Mouse (Mus musculus) kidney, adult 8-10 months (tissue): ENCODE measurements around the gene Snx29.
"Not testable (repeated sequence)": the region's sequence is repeated elsewhere in the genome, so short reads cannot be mapped to it uniquely, and the experiment has no call there.

Experiments
- DNase-seq, 2 experiments: peaks; one replicate each; pipeline ENCODE4 v3.0.0; 2022

The Snx29 gene

DNA sequence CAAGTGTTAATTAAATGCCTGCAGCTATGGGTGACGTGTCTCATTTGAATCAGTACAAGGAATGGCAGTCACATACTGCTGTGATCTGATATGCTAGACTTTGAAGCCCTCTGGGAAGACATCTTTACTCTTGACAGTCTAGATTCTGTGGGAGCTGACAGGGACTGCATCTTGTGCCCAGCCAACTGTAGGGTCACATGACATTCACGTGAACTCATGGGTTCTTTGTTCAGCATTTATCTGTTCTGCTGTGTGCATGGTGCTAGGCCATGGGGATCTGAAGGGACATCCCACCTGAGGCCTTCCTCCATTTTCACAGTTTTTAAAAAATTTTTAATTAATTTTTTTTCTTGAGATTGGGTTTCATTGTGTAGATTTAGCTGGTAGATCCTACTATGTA is 91.9 kb downstream of the Snx29 start:
- DNase-seq = no peak

- peak in 1 of 2 experiments; percentile 64 for DNase-seq
Measured at GRCm38 (mm10) chr16:11418183-11418588, 95.5 kb downstream of the Snx29 start.

DNA sequence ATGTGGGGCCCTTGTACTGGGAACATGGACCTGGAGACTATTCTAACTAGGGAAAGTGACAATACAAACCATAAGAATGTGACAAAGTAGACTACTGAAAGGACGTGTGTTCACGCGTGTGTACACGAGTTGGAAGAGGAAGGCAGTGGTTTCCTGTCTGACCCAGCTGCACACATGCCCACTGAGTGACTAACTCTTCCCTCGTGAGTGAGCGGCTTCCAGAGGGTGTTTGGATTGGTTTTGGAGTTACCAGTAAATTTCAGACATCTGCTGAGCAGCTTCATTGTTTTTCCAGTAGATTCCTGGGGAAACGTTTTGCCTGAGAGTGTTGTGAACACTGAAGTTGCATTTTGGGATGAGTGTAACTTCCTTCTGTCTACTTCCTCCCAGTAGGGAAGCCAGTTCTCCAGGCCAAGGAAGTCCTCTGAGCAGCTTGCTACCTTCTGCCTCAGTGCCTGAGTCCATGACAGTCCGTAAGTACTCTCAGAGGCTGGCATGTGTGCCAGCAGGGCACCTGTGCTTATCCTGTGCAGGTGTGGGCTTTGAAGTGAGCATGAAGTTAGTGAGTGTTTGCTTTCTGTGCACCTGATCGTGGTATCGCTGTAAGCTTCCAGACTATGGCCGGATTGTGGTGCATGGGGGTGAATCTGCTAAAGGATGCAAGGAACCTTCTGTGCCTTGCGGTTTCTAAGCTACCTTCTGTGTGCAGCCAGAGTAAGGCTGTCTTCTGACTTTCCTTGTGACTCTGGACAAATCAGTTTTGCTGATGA is 97.8 kb downstream of the Snx29 start:
- no peak for DNase-seq

- no peak for DNase-seq
Measured at GRCm38 (mm10) chr16:11422165-11422564, 99.5 kb downstream of the Snx29 start.

DNA sequence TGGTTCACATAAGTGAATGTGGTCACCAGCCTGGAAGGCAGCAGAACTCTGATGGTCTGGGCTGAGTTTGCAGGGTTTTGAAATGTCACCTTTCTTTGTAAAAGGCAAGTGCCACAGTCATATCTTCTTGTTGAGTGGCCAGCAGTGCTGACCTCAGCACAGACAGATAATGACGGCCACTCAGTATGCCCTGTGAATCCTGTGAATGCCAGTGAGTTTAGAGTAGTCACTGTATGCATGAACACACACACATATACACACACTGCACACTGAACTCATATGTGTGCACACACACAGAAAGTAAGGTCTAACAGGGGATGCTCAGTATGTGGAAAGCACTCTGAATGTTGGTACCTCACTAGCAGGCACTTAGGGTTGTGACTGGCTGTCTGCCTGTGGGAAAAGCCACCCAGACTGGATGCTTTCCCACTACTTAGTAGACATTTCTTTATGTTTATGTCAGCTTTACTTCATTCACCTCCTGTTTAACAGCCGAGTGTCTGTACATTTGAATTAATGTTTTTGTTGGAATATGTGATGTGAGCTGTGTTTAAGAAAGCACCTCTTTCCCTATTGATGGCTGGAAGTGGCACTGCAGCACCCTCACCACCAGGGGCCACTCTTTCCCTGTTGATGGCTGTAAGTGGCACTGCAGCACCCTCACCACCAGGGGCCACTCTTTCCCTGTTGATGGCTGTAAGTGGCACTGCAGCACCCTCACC is 100.3 kb downstream of the Snx29 start:
- DNase-seq = no peak

GRCm38 (mm10) chr16:11423611-11424297 is 101.0 kb downstream of the Snx29 start:
- not testable (repeated sequence) for DNase-seq

DNA sequence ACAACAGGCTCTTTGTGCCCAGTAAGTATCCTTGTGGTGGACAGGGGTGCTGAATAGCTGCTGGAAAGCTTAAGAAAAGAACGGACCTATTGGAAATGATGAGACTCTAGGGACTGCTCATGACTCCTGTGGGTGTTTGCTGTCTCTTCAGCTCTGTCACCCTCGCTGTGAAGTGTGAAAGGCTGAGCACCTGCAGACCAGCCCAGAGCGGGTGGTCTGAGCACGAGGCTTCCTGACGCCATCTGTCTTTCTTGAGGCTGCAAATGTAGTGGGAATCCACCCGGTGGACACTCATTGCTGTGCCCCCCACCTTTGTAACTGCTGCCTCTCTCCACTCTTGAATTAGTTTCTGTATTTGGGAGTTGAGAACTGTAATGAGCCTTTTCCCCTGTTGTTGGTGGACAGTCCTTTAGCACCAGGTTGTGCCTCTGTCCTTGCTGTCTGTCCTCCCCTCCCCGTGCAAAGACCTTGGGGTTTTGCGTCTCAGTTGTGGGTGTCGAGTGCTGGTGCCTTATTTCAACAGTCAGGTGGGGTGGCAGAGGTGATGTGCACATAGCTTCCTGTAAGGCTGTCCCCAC is 101.9 kb downstream of the Snx29 start:
- DNase-seq = no peak

- DNase-seq = no peak
Measured at GRCm38 (mm10) chr16:11425279-11425678, 102.6 kb downstream of the Snx29 start.

DNA sequence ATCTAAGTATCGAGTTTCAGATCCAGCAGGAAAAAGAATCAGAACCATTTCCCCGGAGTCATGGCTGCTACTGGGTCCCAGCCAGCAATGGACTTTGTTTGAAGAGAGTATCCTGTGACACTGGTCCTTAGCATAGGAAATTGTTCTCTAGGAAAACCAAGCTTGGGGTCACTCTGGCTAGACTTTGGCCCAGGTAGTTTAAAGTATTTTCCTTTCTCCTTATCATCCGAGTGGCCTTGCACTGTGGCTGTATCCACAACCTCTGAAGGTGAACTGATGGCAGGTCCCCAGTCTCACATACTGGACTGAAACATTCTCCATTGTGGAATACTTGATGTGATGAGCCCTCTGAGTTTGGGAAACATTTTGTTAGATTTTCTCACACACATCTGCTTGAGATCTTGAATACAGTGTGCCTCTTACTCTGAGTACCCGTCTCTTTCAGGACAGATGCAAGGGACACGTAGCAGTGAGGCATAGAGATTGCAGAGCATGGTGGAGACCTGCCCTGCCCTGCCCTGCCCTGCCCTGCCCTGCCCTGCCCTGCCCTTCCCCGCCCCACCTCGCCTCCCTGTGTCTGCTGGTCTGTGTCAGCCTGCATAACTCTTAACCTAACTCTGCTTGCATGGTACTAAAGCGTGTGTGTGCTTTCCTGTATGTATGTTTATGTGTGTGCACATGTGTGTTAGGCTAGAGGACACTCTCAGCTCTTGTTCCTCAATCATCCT is 104.3 kb downstream of the Snx29 start:
- DNase-seq = no peak

DNA sequence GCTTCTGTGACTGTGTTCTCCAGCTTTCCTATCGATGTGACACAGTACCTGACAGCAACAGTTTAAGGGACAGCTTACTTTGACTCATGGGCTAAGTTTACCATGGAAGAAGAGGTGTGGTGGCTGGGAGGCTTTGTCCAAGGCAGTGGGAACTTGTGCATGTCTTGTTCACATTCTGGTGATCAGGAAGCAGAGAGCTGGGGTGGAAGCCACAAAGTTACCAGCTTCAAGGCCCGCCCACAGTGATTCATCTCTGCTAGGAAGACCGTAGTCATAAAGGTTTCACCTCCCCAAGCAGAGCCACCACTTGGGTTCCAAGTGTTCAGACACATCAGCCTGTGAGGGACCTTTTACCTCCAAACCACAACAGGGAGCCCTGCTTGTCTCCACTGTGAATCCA is 107.1 kb downstream of the Snx29 start:
- DNase-seq = no peak

DNA sequence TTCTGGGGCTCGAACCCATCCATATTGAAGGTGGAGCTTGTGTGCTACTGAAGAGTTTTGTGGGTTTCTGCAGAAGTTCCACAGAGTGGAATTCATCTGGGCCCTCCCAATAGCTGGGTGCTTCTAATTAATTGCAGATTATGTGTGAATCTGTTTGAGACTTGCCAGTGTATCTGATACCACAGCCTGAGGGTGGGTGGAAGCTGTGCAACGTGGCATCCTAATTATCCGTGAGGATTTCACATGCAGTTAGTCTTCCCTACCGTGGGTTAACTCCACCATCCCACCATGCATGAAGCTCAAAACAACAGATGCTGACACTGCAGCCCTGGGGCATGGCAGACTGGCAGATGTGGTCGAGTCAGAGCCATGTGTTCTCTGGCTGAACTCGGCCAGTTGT is 107.8 kb downstream of the Snx29 start:
- DNase-seq = no peak

DNA sequence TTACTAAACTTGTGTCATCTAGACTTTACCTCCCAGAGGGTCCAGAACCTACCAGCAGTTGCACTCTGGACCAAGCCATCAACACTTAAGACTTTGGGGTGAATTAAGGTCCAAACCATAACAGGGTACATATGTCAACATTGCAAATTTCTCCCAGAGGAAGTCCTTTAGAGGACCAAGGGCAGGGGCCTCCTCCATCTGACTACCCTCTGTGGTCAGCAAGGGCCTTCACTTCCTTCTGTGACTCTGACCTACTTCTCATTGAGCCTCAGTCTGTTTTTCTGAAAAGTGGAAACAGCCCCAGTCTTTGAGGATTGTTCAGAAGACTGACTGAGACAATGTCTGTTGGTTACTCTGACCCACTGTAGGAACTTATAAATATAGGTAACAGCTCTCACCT is 111.1 kb downstream of the Snx29 start:
- DNase-seq = no peak

- DNase-seq = no peak
Measured at GRCm38 (mm10) chr16:11437641-11438040, 114.9 kb downstream of the Snx29 start.

DNA sequence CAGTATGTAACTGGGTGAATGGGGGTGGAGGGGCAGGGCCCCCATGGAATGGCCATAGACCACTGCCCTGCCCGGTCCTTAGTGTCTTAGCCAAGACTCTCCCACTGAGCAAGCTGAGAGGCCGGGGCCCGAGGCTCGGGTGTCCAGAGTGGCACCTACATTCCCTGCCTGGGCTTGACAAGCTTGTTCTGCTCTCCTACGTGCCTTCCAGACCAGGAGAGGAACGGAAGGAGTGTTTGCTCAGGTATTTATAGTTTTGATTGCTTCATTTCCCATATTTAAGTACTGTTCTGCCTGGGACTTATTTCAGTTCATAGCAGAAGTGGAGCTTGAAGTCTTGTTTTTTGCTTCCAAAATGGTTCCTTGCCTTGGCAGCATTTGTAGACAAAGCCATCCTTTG is 116.7 kb downstream of the Snx29 start:
- DNase-seq = no peak

DNA sequence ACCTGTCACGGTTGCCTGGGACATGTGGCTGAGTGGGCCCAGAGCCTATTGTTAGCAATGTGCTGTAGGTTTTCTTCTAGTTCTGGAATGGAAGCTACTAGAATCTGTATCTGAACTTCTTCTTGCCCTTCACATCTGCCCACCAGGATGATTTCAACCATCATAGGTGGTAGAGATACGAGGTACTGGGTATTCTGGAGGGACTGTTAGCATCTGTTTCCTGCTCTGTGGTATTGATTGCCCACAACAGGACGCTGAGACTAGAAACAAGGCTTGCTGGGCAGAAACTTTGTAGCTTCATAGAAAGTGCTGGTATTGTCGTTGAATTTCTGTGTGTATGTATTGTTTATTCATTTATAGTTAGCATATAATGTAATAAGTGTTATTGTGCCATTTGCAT is 118.9 kb downstream of the Snx29 start:
- no peak for DNase-seq

DNA sequence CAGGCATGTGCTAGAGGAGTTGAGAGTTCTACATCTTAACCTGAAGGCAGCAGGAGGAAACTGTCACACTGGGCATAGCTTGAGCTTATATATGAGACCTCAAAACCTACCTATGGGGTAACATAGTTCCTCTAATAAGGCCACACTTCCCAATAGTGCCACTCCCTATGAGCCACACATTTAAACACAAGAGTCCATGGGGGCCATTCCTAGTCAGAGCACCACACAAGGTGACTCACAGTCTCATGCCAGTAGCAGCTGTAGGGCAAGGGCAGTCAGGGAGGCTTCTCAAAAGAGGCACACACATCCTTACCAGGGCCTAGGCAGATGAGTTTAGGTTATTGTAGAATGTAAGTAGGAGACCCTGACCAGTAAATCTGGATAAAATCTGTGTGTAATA is 119.8 kb downstream of the Snx29 start:
- no peak for DNase-seq

GRCm38 (mm10) chr16:11444626-11445025 is 121.9 kb downstream of the Snx29 start:
- DNase-seq = no peak

GRCm38 (mm10) chr16:11446977-11447376 is 124.3 kb downstream of the Snx29 start:
- DNase-seq = no peak

DNA sequence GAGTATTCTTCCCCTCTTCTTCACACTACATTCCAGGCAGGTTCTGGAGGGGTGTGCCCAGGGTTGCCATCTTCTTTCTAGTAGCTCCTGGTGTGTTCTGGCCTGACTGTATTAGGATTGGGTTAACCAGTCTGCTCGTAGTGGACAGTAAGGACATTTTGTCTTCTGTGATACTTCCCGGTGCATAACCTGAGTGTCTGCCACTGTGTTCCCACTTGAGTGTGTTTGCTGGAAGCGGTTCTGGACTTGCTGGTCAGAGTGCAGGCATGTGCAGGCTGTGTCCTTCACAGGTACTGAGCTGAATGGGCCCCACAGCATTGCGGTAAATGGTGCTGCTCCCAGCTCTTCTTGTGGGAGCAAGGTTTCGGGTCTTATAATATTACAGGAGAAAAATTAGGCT is 125.2 kb downstream of the Snx29 start:
- DNase-seq = no peak

GRCm38 (mm10) chr16:11448696-11449095 is 126.0 kb downstream of the Snx29 start:
- not testable (repeated sequence) for DNase-seq

DNA sequence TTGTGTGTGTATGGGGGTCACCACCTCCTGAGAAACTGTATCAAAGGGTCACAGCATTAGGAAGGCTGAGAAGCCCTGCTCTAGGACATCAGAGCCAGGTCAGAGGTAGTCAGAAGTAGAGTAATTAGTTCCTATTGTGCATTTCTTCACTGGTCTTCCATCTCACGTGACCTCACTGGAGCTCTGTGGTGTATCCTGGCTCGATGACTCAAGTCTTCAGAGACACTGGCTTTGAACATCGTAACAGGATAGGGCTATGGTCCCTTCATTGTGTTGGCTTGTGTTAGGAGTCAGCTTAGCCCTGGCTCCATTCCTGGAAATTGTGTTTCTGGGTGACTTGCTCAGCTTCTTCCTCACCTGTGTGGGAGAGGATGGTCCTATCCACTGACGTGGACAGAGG is 126.6 kb downstream of the Snx29 start:
- no peak for DNase-seq

- DNase-seq = no peak
Measured at GRCm38 (mm10) chr16:11450626-11451025, 127.9 kb downstream of the Snx29 start.

DNA sequence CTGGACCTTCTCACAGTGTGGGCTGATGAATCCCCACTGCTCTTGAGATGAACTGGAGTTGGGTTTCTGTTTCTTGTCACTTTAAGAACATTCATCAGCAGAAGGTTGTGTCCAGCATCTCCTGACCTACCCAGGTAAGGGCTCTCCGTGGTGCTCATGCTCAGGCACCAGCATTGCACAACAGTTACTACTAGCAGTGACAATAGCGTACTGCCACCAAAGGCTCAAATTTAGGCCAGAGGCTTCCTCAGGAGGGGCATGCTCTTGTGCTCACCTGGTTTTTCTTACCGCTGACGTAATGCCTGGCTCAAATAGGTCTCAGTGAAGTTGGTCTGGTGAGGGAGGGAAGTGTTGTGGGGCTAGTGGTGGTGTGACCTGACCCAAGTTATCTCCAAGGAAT is 132.2 kb downstream of the Snx29 start:
- DNase-seq = no peak
